Mouse (Mus musculus): ENCODE measurements around the gene Gldn. TPM values are rescaled to one million over a fixed set of nuclear protein-coding genes. Genes with fewer than 3 reads are reported as not detected.

The Gldn gene
- polyA plus RNA-seq (2012; rRNA removed): 0.09 and 0.22 TPM in 2 replicates

GRCm38 (mm10) chr9:54286331-54286987, at the start of gene Gldn:
Gene Gldn (plus strand): TSS chr9:54286486.
- no peak for DNase-seq (ENCODE audit: low spot score)

GRCm38 (mm10) chr9:54244869-54245665, 41.2 kb upstream of the Gldn start:
- no peak for DNase-seq (ENCODE audit: low spot score)

DNA sequence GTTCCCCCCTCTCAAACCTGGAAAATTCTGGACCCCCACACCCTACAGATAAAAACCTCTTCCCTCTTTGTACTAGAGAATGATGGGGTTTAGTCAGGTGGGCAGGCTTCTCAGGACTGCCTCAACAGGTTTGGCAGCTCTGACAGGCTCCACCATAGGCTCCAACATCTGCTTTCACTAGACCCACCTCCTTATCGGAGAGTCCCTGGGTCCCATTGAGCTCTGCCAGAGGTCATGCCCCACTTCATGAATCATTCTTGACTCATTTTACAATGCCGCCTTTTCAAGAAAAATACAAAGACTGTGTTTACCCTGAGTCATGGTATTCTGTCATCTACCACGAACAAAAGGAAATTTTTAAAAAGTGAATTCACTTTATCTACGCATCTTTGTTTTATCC, 21.5 kb upstream of the Gldn start:
- no peak for DNase-seq (ENCODE audit: low spot score)

GRCm38 (mm10) chr9:54268010-54268409, 18.3 kb upstream of the Gldn start, which contains the start of gene Cyp19a1:
Gene Cyp19a1 (minus strand): TSS chr9:54268110.
- DNase-seq (ENCODE audit: low spot score): no peak

- DNase-seq (ENCODE audit: low spot score): no peak
These were observed 16.3 kb upstream of the Gldn start for GRCm38 (mm10) chr9:54269987-54270386.

DNA sequence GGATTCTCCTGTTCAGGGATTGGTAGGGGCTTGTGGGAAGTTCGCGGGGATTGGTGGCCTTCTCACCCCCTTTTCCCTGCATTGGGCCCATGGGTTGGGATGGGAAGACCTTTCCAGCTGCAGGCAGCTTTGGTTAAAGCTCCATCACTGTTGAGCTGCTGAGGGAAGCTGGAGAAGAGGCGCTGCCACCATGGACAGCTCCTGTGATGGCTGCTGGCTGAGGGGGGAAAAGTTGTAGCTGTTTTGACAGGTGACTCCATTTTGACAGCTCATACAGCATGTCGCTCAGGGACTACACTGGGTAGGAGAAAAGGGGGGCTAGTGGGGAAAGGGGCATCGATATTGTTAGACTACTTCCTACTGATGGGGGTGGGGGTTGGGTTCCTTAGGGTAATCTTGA, 15.4 kb upstream of the Gldn start:
- no peak for DNase-seq (ENCODE audit: low spot score)

DNA sequence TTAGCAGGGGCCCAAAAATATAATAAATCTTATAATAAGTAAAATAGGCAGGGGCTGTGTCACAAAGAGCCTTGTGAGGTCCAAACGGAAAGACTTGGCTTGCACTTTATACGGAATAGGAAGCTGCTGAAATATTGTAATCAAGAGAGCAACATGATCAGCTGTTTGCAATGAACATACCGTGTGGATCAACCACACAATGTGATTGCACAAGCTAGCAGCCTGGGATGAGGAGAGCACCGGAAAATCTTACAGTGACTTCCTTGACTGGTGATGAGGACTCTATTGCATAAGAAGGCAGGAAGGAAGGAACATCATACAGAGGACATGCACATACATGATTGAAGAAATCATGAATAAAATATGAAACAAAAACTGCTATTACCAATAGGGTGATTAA, 11.0 kb upstream of the Gldn start:
- no peak for DNase-seq (ENCODE audit: low spot score)

GRCm38 (mm10) chr9:54279046-54279589, 7.2 kb upstream of the Gldn start:
- no peak for DNase-seq (ENCODE audit: low spot score)

DNA sequence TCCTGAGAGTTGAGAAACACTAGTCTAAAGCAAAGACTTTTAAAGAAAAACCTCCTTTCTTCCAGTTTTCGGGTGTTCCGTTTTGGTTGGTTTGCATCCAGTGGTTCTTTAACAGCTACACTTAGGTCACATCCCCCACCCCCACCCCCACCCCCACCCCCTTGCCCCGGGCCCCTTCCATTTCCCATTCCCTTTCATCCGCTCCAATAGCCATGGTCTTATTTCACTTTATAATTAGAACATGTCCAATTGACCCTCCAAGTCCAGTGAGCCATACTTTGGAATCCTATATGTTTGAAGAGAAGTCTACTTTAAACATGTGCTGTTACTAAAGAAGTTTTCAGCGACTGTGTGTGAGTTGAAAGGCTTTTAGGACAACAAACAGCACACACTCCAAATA, 1.5 kb downstream of the Gldn start:
- no peak for DNase-seq (ENCODE audit: low spot score)

DNA sequence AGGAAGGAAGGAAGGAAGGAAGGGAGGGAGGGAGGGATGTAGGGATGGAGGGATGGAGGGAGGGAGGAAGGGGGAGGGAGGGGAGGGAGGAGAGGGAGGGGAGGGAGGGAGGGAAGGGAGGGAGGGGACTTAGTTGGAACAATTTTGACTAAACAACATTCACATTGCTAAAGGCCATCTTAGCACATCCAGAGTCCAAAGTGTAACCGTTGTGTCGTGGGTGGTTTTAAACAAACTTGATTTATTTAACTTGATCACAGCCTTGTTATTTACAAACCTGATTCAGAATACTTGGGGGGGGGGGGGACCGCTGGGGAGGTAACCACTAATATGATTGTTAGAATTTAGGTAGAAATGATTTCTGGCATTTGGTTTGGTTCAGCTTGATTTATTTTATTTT, 13.1 kb downstream of the Gldn start:
- DNase-seq (ENCODE audit: low spot score): no peak

- no peak for DNase-seq (ENCODE audit: low spot score)
These were observed 13.5 kb downstream of the Gldn start for GRCm38 (mm10) chr9:54299792-54300191.

DNA sequence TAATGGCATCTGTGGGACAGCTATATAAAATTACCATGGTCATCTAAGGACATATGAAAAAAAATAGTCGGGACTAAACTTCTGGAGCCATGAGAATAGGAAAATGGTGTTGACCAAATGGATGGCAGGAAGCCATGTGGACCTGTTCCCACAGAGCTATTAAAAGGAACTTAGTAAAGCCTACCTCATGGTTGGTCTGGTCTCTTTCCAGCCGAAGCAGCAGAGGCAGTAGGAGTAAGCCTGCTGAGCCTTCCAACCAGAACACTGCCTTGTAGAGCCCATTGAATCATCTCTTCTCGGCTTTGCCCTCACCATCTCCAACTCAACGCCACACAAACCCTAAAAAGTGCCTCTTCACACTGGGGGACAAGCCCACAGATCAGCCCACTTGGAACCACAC, 15.0 kb downstream of the Gldn start:
- no peak for DNase-seq (ENCODE audit: low spot score)

- no peak for DNase-seq (ENCODE audit: low spot score)
These were observed 21.9 kb downstream of the Gldn start for GRCm38 (mm10) chr9:54308209-54308608.

DNA sequence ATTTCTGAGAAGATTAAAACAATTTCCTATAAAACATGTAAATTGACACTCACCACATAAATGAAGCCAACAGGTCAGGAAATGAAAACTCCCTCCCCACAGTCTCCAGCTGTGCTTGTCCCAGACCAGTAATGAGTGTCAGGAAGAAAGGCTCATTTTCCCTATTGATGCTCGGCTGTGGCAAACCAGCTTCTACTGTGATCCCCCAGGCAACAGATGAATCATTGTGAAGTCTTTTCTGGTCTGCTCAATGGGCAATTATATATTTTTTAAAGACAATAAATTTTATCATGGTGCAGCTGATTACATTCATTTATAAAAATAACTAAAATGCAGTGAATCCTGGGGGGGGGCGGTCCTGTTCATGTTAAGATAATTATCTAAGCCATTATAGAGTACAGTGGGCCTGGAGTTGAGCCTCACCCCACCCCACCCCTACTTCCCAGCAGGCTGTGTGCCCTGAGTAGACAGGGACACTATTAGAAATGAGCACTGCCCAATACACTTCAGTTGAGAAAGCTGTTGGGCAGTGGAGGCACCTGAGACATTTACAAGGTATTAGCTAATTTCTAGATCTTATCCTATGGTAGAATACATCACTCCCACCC, 22.6 kb downstream of the Gldn start:
- DNase-seq (ENCODE audit: low spot score): no peak

DNA sequence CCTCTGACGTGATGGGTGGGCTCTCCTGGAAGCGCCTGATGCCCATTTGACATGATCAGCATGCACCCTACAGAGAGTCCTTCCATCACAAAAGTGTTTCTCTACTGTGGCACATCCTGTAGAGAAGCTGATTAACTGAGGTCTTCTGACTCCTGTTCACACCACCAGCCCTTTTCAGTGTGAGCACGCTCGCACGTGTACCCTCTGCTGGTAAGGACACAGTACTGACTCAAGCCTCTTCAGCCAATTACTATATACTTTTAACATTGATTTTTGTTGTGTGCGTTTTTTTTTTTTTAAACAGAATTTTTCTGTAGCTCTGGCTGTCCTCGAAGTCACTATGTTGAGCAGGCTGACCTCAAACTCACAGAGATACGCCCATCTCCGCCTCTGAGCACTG, 30.1 kb downstream of the Gldn start:
- DNase-seq (ENCODE audit: low spot score): no peak

DNA sequence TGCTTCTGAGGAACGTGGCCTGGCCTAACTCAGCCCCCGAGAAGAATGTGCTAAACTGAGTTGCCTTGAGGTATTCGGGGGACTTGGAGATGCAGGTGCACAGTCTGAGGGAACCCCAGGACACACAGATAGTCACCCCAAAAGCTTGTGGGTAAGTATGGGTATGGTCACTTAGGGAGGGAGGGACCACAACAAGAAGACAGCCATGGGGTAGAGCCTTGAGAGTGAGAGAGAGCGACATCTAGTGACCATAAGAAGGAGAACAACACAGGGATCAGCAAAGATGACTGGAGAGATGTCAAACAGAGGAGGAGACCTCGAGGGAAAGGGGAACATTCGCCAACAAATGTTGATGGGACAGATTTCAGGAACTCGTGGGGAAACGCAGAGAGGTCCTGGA, 37.2 kb downstream of the Gldn start:
- no peak for DNase-seq (ENCODE audit: low spot score)

DNA sequence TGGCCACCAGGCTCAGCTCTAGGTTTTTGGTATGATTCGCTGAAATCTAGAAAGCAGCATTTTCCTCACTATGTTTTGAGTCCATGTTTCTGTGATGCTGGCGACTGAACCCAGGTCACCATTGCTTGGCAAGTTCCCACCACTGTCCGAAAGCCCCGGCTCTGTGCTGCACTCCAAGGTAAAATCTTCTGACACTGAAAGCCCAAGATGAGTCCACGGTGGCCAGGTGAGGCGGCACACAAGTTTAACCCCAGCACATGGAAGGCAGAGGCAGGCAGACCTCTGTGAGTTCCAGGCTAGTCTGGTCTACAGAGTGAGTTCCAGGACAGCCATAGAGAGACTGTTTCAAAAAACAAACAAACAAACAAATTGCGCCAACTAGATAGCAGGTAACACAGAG, 42.9 kb downstream of the Gldn start:
- no peak for DNase-seq (ENCODE audit: low spot score)

DNA sequence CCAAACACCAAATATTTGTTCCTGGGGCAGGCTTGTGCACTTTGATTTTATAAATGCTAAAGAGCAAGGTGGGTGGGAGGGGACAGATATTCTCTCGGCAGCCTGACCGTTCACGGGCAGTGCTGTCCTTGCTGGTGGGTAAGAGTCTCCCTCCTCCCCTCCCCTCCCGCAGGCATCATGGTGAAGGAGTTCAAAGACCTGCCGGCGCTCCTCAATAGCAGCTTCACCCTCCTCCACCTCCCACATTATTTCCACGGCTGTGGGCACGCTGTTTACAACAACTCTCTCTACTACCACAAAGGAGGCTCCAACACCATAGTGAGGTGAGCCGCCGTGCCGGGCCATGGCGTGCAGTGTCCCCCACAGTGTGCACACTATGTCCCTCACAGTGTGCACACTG, 49.3 kb downstream of the Gldn start:
- no peak for DNase-seq (ENCODE audit: low spot score)

GRCm38 (mm10) chr9:54336532-54337144, 50.4 kb downstream of the Gldn start:
- no peak for DNase-seq (ENCODE audit: low spot score)

GRCm38 (mm10) chr9:54342026-54342425, 55.7 kb downstream of the Gldn start:
- no peak for DNase-seq (ENCODE audit: low spot score)

- DNase-seq (ENCODE audit: low spot score): no peak
These were observed 70.5 kb downstream of the Gldn start for GRCm38 (mm10) chr9:54356756-54357155.

Measured in urinary bladder, adult 2 months (tissue).